Mouse (Mus musculus) inflammation-experienced regulatory T-cells, adult 16 weeks (primary cell): ENCODE measurements around the gene Ptgir. TPM values are rescaled to one million over a fixed set of nuclear protein-coding genes. Genes with fewer than 3 reads are reported as not detected.

Source experiments
- polyA plus RNA-seq: library from polyadenylated mRNA; unstranded; fragments of 100-300 nt; shearing (Covaris generic); gene quantifications from one replicate; pipeline ENCODE4 v1.2.1, GENCODE M21; 2017

The Ptgir gene
- polyA plus RNA-seq: 8.3 TPM

GRCm38 (mm10) chr7:16906281-16906680 is at the start of gene Ptgir:
TSS of gene Ptgir (plus strand) at chr7:16906490.

GRCm38 (mm10) chr7:16875310-16875325 is 31.2 kb upstream of the Ptgir start, which contains the start of gene Dact3:
TSS of gene Dact3 (plus strand) at chr7:16875317.

GRCm38 (mm10) chr7:16891641-16892351 is 14.5 kb upstream of the Ptgir start, which contains the start of gene Gng8:
TSS of gene Gng8 (plus strand) at chr7:16891786.

GRCm38 (mm10) chr7:16924037-16924834 is 17.9 kb downstream of the Ptgir start, which contains the start of gene Calm3:
TSS of gene Calm3 (minus strand) at chr7:16924114.

DNA sequence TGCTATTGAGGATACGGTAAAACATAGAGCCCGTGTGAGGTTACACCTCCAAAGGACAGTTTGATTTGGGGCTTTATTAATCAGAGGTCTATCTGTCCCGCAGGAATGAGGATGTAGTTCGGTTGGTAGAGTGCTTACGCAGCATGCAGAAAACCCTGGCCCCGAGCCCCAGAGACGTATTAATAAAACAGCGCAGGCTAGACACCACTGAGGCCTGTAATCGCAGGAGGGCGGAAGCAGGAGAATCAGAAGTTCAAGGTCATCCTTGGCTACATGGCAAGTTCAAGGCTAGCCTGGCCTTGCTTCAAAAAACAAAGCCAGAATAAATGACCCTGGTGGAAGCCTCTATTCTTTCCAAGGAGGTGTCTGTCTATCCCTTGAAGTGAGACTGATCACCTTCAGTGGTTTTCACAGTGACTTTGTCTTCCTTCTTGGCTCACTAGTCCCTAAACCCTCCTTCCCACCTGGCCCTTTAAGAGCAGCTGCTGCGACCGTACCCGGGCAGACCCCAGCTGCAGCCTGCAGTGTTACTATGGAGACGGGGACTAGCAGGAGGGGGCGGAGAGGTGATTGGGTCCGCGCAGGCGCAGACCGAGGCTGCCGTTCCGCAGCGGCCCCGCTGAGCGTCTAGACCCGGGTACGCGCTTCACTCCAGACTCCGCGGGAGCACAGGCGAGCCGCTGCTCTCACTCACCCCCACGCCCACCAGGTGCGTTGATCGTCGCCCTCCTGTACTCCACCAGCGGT is 37.9 kb downstream of the Ptgir start, which contains the start of gene Pnmal2:
Gene Pnmal2, plus strand, starts transcription at position 622 of the 747 bp plus-strand sequence.

GRCm38 (mm10) chr7:16959539-16960187 is 53.4 kb downstream of the Ptgir start, which contains the start of gene Pnmal1:
TSS of gene Pnmal1 (plus strand) at chr7:16959679.

Other genes with a start within 250 kb of the Ptgir start
- gene Ceacam15, start 230.8 kb upstream of the Ptgir start, polyA plus RNA-seq: 1.7 TPM
- gene Ceacam9, start 184.6 kb upstream of the Ptgir start, polyA plus RNA-seq: not detected
- gene Ap2s1, start 168.1 kb upstream of the Ptgir start, polyA plus RNA-seq: 207 TPM
- gene Slc1a5, start 125.2 kb upstream of the Ptgir start, polyA plus RNA-seq: 99.6 TPM
- gene Strn4, start 90.6 kb upstream of the Ptgir start, polyA plus RNA-seq: 25.3 TPM
- gene Fkrp, start 89.8 kb upstream of the Ptgir start, polyA plus RNA-seq: 6.5 TPM
- 242 TPM for gene Prkd2, start 63.6 kb upstream of the Ptgir start, polyA plus RNA-seq
- not detected for gene Dact3, start 31.2 kb upstream of the Ptgir start, polyA plus RNA-seq
- not detected for gene Gng8, start 14.7 kb upstream of the Ptgir start, polyA plus RNA-seq
- 71.9 TPM for gene Calm3, start 17.6 kb downstream of the Ptgir start, polyA plus RNA-seq
- gene Pnmal2, start 38.2 kb downstream of the Ptgir start, polyA plus RNA-seq: not detected
- not detected for gene Pnmal1, start 53.2 kb downstream of the Ptgir start, polyA plus RNA-seq
- 5.4 TPM for gene Gm42372, start 76.6 kb downstream of the Ptgir start, polyA plus RNA-seq
- gene Ccdc8, start 86.2 kb downstream of the Ptgir start, polyA plus RNA-seq: 0.12 TPM
- 141 TPM for gene Ppp5c, start 121.4 kb downstream of the Ptgir start, polyA plus RNA-seq
- gene Hif3a, start 155.9 kb downstream of the Ptgir start, polyA plus RNA-seq: 1.5 TPM
- 0.71 TPM for gene Psg16, start 167.6 kb downstream of the Ptgir start, polyA plus RNA-seq
- not detected for gene Ceacam3, start 243.8 kb downstream of the Ptgir start, polyA plus RNA-seq